Mouse (Mus musculus): ENCODE data around the gene Ddx25. TPM values are rescaled to one million over a fixed set of nuclear protein-coding genes. Genes with fewer than 3 reads are reported as not detected.

Ddx25 gene
- polyA plus RNA-seq, 1 experiment from 2014 or later = 32.4 TPM

DNA sequence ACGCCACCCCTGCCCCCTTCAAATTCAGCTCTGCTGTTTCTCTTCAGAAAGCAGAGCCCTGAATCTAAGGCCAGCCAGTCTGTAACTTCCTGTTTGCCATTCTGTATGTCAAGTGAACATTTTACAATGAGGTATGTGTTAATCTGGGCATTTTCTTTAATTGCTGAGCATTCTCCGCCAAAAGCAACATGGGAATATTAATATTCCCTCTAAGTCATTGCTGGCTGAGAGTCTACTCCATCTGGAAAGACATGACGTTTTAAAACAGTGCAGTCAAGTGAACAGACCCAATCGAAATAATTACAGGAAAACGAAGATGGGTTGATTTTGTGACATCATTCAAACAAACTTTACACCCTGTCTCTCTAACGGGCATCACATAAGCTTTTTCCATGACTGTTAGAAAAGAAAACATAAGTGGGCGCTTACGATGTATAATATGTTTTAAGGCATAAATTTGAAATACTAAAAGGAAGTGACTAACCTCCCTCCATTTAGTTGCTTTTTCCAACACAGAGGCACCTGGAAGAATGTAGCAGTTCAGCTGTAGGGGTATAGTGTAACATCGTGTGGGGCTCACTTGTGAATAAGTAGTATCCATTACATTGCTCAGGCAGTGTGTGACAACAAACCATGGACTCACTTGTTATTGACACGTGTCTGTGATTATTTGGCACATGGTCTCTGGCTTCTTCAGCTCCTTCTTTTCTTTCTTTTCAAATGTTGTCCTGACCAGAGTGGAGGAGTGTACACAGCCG lies 67.0 kb downstream of the Ddx25 start:
- ATAC-seq = no peak
- peaks cover 19% of the 10 kb centered on the region; the same call in 1 of the 2 replicates for H3K36me3 ChIP-seq (ENCODE audit: control insufficient read depth, insufficient read depth, low read length)

DNA sequence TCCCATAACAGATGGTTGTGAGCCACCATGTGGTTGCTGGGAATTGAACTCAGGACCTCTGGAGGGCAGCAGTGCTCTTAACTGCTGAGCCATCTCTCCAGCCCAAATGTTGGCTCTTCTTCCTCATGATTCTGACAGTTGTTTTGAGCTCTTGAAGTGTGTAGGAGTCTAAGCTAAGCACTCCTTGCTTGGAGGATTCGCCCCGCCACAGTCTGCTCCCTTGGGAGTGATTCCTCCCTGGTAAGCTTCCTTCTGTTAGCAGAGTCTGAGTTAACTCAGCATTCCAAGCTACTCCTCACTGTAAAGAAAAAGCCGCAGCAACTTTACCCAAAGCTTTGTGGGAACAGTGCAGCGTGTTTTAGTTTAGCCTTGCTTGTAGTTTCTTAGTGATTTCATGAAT lies 69.8 kb downstream of the Ddx25 start:
- Histone ChIP-seq H3K27ac (ENCODE audit: low read length) (no peak overlapping the region), H3K9ac (ENCODE audit: low read depth, low read length) (no peak overlapping the region), H3K4me1 (ENCODE audit: control insufficient read depth, insufficient read depth, low read length) (no peaks in the 10 kb centered on the region), H3K4me3 (ENCODE audit: low read depth, low read length) (no peak overlapping the region), H3K36me3 (ENCODE audit: control insufficient read depth, insufficient read depth, low read length) (peaks cover 19% of the 10 kb centered on the region; the same call in 1 of the 2 replicates), H3K4me2 (ENCODE audit: low read length) (no peak overlapping the region), H3K27me3 (ENCODE audit: control insufficient read depth, insufficient read depth, low read depth, low read length) (no peaks in the 10 kb centered on the region), H3K9me3 (replicated peaks; ENCODE audit: control insufficient read depth, low read length, poor library complexity, severe bottlenecking) (no peaks in the 10 kb centered on the region)
- no peak for ATAC-seq
- WGBS = 94% methylated on average over 4 of the region's 4 CpGs

More for the DNA sequence above, 67.0 kb downstream of the Ddx25 start:
- Histone ChIP-seq H3K4me3 (ENCODE audit: low read depth, low read length) (no peak overlapping the region), H3K9me3 (replicated peaks; ENCODE audit: control insufficient read depth, low read length, poor library complexity, severe bottlenecking) (no peaks in the 10 kb centered on the region), H3K4me2 (ENCODE audit: low read length) (no peak overlapping the region), H3K27ac (ENCODE audit: low read length) (no peak overlapping the region), H3K27me3 (ENCODE audit: control insufficient read depth, insufficient read depth, low read depth, low read length) (no peaks in the 10 kb centered on the region), H3K4me1 (ENCODE audit: control insufficient read depth, insufficient read depth, low read length) (no peaks in the 10 kb centered on the region), H3K9ac (ENCODE audit: low read depth, low read length) (no peak overlapping the region)
- WGBS = 83% methylated on average over 11 of the region's 11 CpGs

Other genes with a start within 250 kb of the Ddx25 start
- gene Cdon, start 137.4 kb downstream of the Ddx25 start, polyA plus RNA-seq (2015; fragmentation: Nextera tagmentation; extraction: Ambion mirVana) = 2.1 and 3.4 TPM in 2 replicates
- gene Gm1113, start 40.3 kb downstream of the Ddx25 start, polyA plus RNA-seq (2015; fragmentation: Nextera tagmentation; extraction: Ambion mirVana) = not detected in 2 replicates
- 14.4 and 15.0 TPM in 2 replicates for gene Pus3, start 67 bp upstream of the Ddx25 start, polyA plus RNA-seq (2015; fragmentation: Nextera tagmentation; extraction: Ambion mirVana)
- gene Pate2, start 11.8 kb upstream of the Ddx25 start, polyA plus RNA-seq (2015; fragmentation: Nextera tagmentation; extraction: Ambion mirVana) = 1.2 and 1.3 TPM in 2 replicates
- 16.0 and 17.9 TPM in 2 replicates for gene Hyls1, start 11.9 kb upstream of the Ddx25 start, polyA plus RNA-seq (2015; fragmentation: Nextera tagmentation; extraction: Ambion mirVana)
- not detected in 2 replicates for gene Pate4, start 53.4 kb upstream of the Ddx25 start, polyA plus RNA-seq (2015; fragmentation: Nextera tagmentation; extraction: Ambion mirVana)
- not detected in 2 replicates for gene Pate3, start 89.7 kb upstream of the Ddx25 start, polyA plus RNA-seq (2015; fragmentation: Nextera tagmentation; extraction: Ambion mirVana)
- gene Pate1, start 128.9 kb upstream of the Ddx25 start, polyA plus RNA-seq (2015; fragmentation: Nextera tagmentation; extraction: Ambion mirVana) = not detected in 2 replicates
- not detected in 2 replicates for gene Gm17677, start 182.5 kb upstream of the Ddx25 start, polyA plus RNA-seq (2015; fragmentation: Nextera tagmentation; extraction: Ambion mirVana)
- gene Gm17727, start 219.6 kb upstream of the Ddx25 start, polyA plus RNA-seq (2015; fragmentation: Nextera tagmentation; extraction: Ambion mirVana) = not detected in 2 replicates
- gene Gm27235, start 231.6 kb upstream of the Ddx25 start, polyA plus RNA-seq (2015; fragmentation: Nextera tagmentation; extraction: Ambion mirVana) = not detected in 2 replicates
- not detected in 2 replicates for gene D730048I06Rik, start 231.6 kb upstream of the Ddx25 start, polyA plus RNA-seq (2015; fragmentation: Nextera tagmentation; extraction: Ambion mirVana)

All from midbrain, embryonic 16.5 days (tissue).